Mouse (Mus musculus) CH12.LX (cell line): ENCODE results near the gene Abcd4. TPM values are rescaled to one million over a fixed set of nuclear protein-coding genes. Genes with fewer than 3 reads are reported as not detected.
A peak's percentile ranks its signal among the peaks of the same experiment; 100 is the strongest.

Experiments
- DNase-seq: peaks from one replicate; pipeline ENCODE4 v3.0.0-alpha.2; 2013; ENCODE audit errors: extremely low read depth
- H3K27ac ChIP-seq: 2 replicates; pipeline ENCODE4 v1.5.1; 2012; ENCODE audit warnings: low read depth, mild to moderate bottlenecking, control low read depth, moderate library complexity; ENCODE audit not compliant: insufficient read depth
- H3K27me3 ChIP-seq: replicated peaks from 2 replicates; pipeline ENCODE3; 2012; ENCODE audit warnings: inconsistent platforms
- H3K36me3 ChIP-seq, 2 experiments: replicated peaks in 1 of 2; 2 replicates each; pipeline versions ENCODE3 to v1.6.1; 2012; ENCODE audit warnings: inconsistent platforms in 1 of 2, low read length in 1 of 2, mild to moderate bottlenecking in 1 of 2, mixed read lengths in 1 of 2, moderate library complexity in 1 of 2; ENCODE audit not compliant: control insufficient read depth in 1 of 2, insufficient read depth in 1 of 2
- H3K4me1 ChIP-seq, 2 experiments: 2 replicates each; pipeline ENCODE4 v1.6.1; 2012; ENCODE audit warnings: inconsistent platforms in 1 of 2, moderate library complexity in 1 of 2; ENCODE audit not compliant: insufficient read depth in 2 of 2, control insufficient read depth in 1 of 2
- H3K4me2 ChIP-seq: 2 replicates; pipeline ENCODE4 v1.6.1; 2012; ENCODE audit warnings: low read depth, mild to moderate bottlenecking, control low read depth; ENCODE audit not compliant: poor library complexity, insufficient read depth, severe bottlenecking
- H3K4me3 ChIP-seq, 3 experiments: fragments of 150-350 bp in 1 of 3; sonication (generic) in 1 of 3; replicated peaks in 1 of 3; 2 replicates each; pipeline versions ENCODE3 to v1.5.1; 2011 to 2012; ENCODE audit warnings: low read depth in 2 of 3, low read length in 2 of 3, mild to moderate bottlenecking in 2 of 3, moderate library complexity in 2 of 3, control low read depth in 1 of 3, improper control_type of control experiment in 1 of 3, inconsistent platforms in 1 of 3, mixed read lengths in 1 of 3; ENCODE audit not compliant: poor library complexity in 1 of 3
- H3K79me2 ChIP-seq: replicated peaks from 2 replicates; pipeline ENCODE4 v1.6.1; 2012; ENCODE audit warnings: mild to moderate bottlenecking, moderate library complexity; ENCODE audit not compliant: control insufficient read depth, poor library complexity, insufficient read depth, severe bottlenecking; ENCODE audit errors: extremely low read depth
- H3K9ac ChIP-seq: 2 replicates; pipeline ENCODE4 v1.6.1; 2012; ENCODE audit warnings: low read depth, mild to moderate bottlenecking, control low read depth, moderate library complexity; ENCODE audit not compliant: insufficient read depth
- H3K9me3 ChIP-seq: replicated peaks from 2 replicates; pipeline ENCODE3; 2012; ENCODE audit warnings: low read length, inconsistent platforms, mixed read lengths
- CHD1 ChIP-seq: IDR thresholded peaks from 2 replicates; pipeline ENCODE4 v1.6.1; 2012; ENCODE audit warnings: low read depth, low read length, improper control_type of control experiment, inconsistent platforms
- CTCF ChIP-seq, 2 experiments: IDR thresholded peaks in 1 of 2; conservative IDR thresholded peaks in 1 of 2; 2 replicates each; pipeline ENCODE4 v1.5.1; 2011 to 2012; ENCODE audit warnings: low read depth in 2 of 2, low read length in 2 of 2, improper control_type of control experiment in 1 of 2, inconsistent platforms in 1 of 2, mild to moderate bottlenecking in 1 of 2, moderate library complexity in 1 of 2
- ETS1 ChIP-seq: conservative IDR thresholded peaks from 2 replicates; pipeline ENCODE4 v1.6.1; 2012; ENCODE audit warnings: low read depth, mild to moderate bottlenecking, inconsistent platforms, low read length, improper control_type of control experiment, moderate library complexity
- GABPA ChIP-seq: IDR thresholded peaks from 2 replicates; pipeline ENCODE4 v1.6.1; 2012; ENCODE audit warnings: low read depth, low read length, improper control_type of control experiment, inconsistent platforms; ENCODE audit not compliant: insufficient replicate concordance
- HCFC1 ChIP-seq: IDR thresholded peaks from 2 replicates; pipeline ENCODE4 v1.6.1; 2012; ENCODE audit warnings: low read depth, mild to moderate bottlenecking, inconsistent platforms, low read length, improper control_type of control experiment
- JUN ChIP-seq: IDR thresholded peaks from 2 replicates; pipeline ENCODE4 v1.6.1; 2011; ENCODE audit warnings: low read depth, mild to moderate bottlenecking, low read length, improper control_type of control experiment, moderate library complexity; ENCODE audit not compliant: insufficient read depth
- JUND ChIP-seq: conservative IDR thresholded peaks from 2 replicates; pipeline ENCODE4 v1.6.1; 2011; ENCODE audit warnings: low read depth, low read length, improper control_type of control experiment
- MAZ ChIP-seq: IDR thresholded peaks from 2 replicates; pipeline ENCODE4 v1.6.1; 2012; ENCODE audit warnings: low read depth, mild to moderate bottlenecking, inconsistent platforms, low read length, improper control_type of control experiment, moderate library complexity
- MEF2A ChIP-seq: IDR thresholded peaks from 2 replicates; pipeline ENCODE4 v1.6.1; 2014; ENCODE audit warnings: low read depth, mild to moderate bottlenecking, inconsistent platforms, low read length, improper control_type of control experiment, borderline replicate concordance
- MXI1 ChIP-seq: IDR thresholded peaks from 2 replicates; pipeline ENCODE4 v1.6.1; 2011; ENCODE audit warnings: mild to moderate bottlenecking, low read depth, low read length, improper control_type of control experiment
- NRF1 ChIP-seq: IDR thresholded peaks from 2 replicates; pipeline ENCODE4 v1.6.1; 2014; ENCODE audit warnings: low read depth, mild to moderate bottlenecking, inconsistent platforms, low read length, improper control_type of control experiment, moderate library complexity
- PAX5 ChIP-seq: IDR thresholded peaks from 2 replicates; pipeline ENCODE4 v1.6.1; 2012; ENCODE audit warnings: low read length, inconsistent platforms, mixed read lengths
- POLR2A ChIP-seq: IDR thresholded peaks from 2 replicates; pipeline ENCODE4 v1.6.1; 2011; ENCODE audit warnings: low read depth, mild to moderate bottlenecking, improper control_type of control experiment, low read length
- POLR2AphosphoS2 ChIP-seq: IDR thresholded peaks from 2 replicates; pipeline ENCODE4 v1.6.1; 2011; ENCODE audit warnings: low read depth, low read length, improper control_type of control experiment
- RAD21 ChIP-seq: IDR thresholded peaks from 2 replicates; pipeline ENCODE4 v1.6.1; 2011; ENCODE audit warnings: low read depth, mild to moderate bottlenecking, low read length, improper control_type of control experiment, moderate library complexity
- SMC3 ChIP-seq: IDR thresholded peaks from 2 replicates; pipeline ENCODE4 v1.6.1; 2011; ENCODE audit warnings: low read depth, low read length, improper control_type of control experiment
- UBTF ChIP-seq: IDR thresholded peaks from 2 replicates; pipeline ENCODE4 v1.6.1; 2012; ENCODE audit warnings: low read depth, mild to moderate bottlenecking, inconsistent platforms, low read length, improper control_type of control experiment, moderate library complexity
- ZC3H11A ChIP-seq: IDR thresholded peaks from 2 replicates; pipeline ENCODE4 v1.6.1; 2012; ENCODE audit warnings: low read depth, mild to moderate bottlenecking, inconsistent platforms, low read length, improper control_type of control experiment
- ZKSCAN1 ChIP-seq: IDR thresholded peaks from 2 replicates; pipeline ENCODE4 v1.6.1; 2012; ENCODE audit warnings: low read depth, inconsistent platforms, low read length, improper control_type of control experiment, borderline replicate concordance
- dilution Hi-C: fragments of 300-500 bp; cut with MboI; formaldehyde crosslinking; loops from 2 replicates; pipeline ENCODE4 v1.14.3; 2020; ENCODE audit warnings: low sequenced_read_pairs; ENCODE audit not compliant: extremely low pct_unique_long_range_greater_than_20kb, extremely low pct_ligation_motif_present
- in situ Hi-C: fragments of 300-500 bp; cut with MboI; formaldehyde crosslinking; loops from 3 replicates; pipeline ENCODE4 v1.14.3; 2019; ENCODE audit warnings: low sequenced_read_pairs, low pct_ligation_motif_present, low pct_unique_long_range_greater_than_20kb, mixed read lengths
- polyA plus RNA-seq: library from polyadenylated mRNA; unstranded; fragments of >175 nt; gene quantifications from 2 replicates; pipeline ENCODE4 v1.2.1, GENCODE M21; 2012; ENCODE audit warnings: low read depth; ENCODE audit not compliant: insufficient read length
- total RNA-seq, 2 experiments: library from RNA; depleted of rRNA; stranded (reverse); fragments of 300-350 nt in 1 of 2; fragments of >200 nt in 1 of 2; gene quantifications; 2 replicates each; pipeline ENCODE4 v1.2.3; 2012 to 2014

Gene Abcd4
- total and polyA plus RNA-seq, 3 experiments, result 4.7 to 10.2 (median 8.4) TPM

DNA sequence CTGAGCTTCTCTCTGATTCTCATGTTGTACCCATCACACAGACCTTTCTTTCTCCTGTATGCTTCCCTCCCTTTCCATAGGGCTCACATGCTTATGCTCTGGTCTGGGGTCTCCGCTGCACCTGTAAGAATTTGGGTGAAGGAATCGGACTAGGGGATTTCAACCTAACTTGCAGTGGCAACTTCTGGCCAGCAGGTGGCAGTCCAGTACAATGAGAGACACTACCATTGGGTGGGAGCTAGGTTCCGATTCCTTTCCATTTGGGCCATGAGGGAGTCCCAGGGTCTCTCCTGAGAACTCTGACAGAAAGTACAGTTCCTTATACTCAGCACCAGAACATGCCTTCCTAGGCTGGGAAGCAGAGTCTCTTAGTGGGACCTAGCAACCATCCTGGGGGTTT is 36.7 kb upstream of the Abcd4 start:
- Histone ChIP-seq H3K4me2 (no peak overlapping the region), H3K27me3 (peaks cover 30% of the 10 kb centered on the region), H3K79me2 (no peaks in the 10 kb centered on the region), H3K4me3 (no peak overlapping the region), H3K4me1 (peaks cover 0 to 3% of the 10 kb centered on the region in 2 experiments; a peak in 2 of 4 replicates), H3K9me3 (no peaks in the 10 kb centered on the region), H3K9ac (no peak overlapping the region), H3K27ac (no peak overlapping the region), H3K36me3 (no peaks in the 10 kb centered on the region)
- in situ Hi-C loops, result no loop called here
- dilution Hi-C loops, result no loop called here
- DNase-seq, result peak; percentile 53
- peak; percentile 90 for TF ChIP-seq SMC3
- no peak for TF ChIP-seq ZKSCAN1
- TF ChIP-seq CTCF (conservative IDR thresholded peaks at IDR 0.05 in 1 of 2, IDR thresholded peaks at IDR 0.05 in 1 of 2; ENCODE audit: low read depth in 2 of 2, low read length in 2 of 2), result peak; percentile 94 to 98
- no peak for TF ChIP-seq POLR2AphosphoS2
- TF ChIP-seq ZC3H11A, result peak; percentile 54
- no peak for TF ChIP-seq JUN
- no peak for TF ChIP-seq NRF1
- TF ChIP-seq RAD21, result peak; percentile 96
- TF ChIP-seq JUND, result no peak

DNA sequence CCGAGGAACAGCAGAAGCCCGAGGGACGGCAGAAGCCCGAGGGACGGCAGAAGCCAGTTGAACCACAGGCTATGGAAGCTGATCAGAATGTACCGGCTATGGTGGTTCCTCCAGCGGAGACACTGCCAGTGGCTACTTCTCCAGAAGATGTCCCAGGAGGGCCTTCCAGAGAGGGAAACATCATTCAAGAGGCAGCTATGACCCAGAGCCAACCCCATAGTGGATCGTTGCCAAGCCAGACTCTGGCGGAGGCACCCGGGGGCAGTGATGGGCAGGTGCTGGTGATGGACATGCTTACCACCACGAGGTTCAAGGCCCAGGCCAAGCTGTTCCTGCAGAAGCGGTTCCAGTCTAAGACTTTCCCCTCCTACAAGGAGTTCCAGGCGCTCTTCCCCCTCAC is 33.0 kb upstream of the Abcd4 start:
- dilution Hi-C loops (no loop called here), in situ Hi-C loops (no loop called here)
- Histone ChIP-seq H3K4me3 (no peak overlapping the region), H3K36me3 (no peaks in the 10 kb centered on the region), H3K27ac (no peak overlapping the region), H3K9ac (no peak overlapping the region), H3K9me3 (no peaks in the 10 kb centered on the region), H3K27me3 (peaks cover 40% of the 10 kb centered on the region), H3K4me2 (no peak overlapping the region), H3K79me2 (no peaks in the 10 kb centered on the region), H3K4me1 (peaks cover 0 to 8% of the 10 kb centered on the region in 2 experiments; a peak in 2 of 4 replicates)
- no peak for TF ChIP-seq MAZ
- no peak for TF ChIP-seq POLR2A
- TF ChIP-seq PAX5, result no peak
- TF ChIP-seq CHD1, result no peak
- no peak for TF ChIP-seq ETS1
- TF ChIP-seq UBTF, result no peak
- TF ChIP-seq NRF1, result no peak
- TF ChIP-seq RAD21, result no peak
- no peak for TF ChIP-seq JUN
- DNase-seq, result no peak

DNA sequence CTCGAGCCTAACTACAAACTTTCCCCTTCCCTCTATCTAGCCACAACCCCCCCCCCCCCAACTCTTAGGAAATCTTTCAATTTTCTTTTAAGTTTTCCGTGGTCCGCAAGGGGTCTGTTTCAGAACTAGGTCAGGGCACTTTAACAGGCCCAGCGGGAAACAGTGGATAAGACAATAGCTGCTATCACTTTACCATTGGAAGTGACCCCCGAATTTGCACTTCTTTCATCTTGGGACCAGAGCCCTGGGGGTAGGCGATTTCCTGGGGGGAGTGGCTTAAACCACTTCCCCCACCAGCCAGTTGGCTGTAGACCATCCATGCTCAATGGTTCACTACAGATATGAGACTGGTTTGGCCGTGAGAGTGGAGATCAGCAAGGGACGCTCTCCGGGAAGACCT is 23.4 kb upstream of the Abcd4 start, which contains the start of gene Vrtn:
Vrtn (plus strand) TSS at position 366 of the 400 bp plus-strand sequence.
- Histone ChIP-seq H3K4me2 (no peak within 1 kb of the TSS), H3K79me2 (no peaks in the 10 kb centered on the region), H3K4me3 (no peak within 1 kb of the TSS), H3K27ac (no peak within 1 kb of the TSS), H3K9me3 (no peaks in the 10 kb centered on the region), H3K36me3 (no peaks in the 10 kb centered on the region), H3K27me3 (peaks cover 3% of the 10 kb centered on the region), H3K4me1 (0 out of 4 replicates have a peak, but pooled peaks cover 0 to 4% of the 10 kb centered on the region in 2 experiments), H3K9ac (no peak within 1 kb of the TSS)
- dilution Hi-C loops (no loop called here), in situ Hi-C loops (no loop called here)
- TF ChIP-seq HCFC1 (no peak), MXI1 (no peak), MEF2A (no peak), POLR2AphosphoS2 (no peak), GABPA (no peak), MAZ (no peak)
- DNase-seq, result no peak
